Mouse (Mus musculus) gonadal fat pad, adult 2 months (tissue): Measurements from ENCODE around the gene Apc2. TPM values are rescaled to one million over a fixed set of nuclear protein-coding genes. Genes with fewer than 3 reads are reported as not detected.

Experiments
- DNase-seq: peaks from one replicate; pipeline ENCODE4 v3.0.0-alpha.2; 2012; ENCODE audit warnings: low read depth
- polyA plus RNA-seq: library from polyadenylated mRNA; depleted of rRNA; stranded (reverse); fragments of >200 nt; gene quantifications from 2 replicates; pipeline ENCODE4 v1.2.3, GENCODE M21; 2012

Apc2 gene
- polyA plus RNA-seq, 1 experiment, result 1.4 TPM

DNA sequence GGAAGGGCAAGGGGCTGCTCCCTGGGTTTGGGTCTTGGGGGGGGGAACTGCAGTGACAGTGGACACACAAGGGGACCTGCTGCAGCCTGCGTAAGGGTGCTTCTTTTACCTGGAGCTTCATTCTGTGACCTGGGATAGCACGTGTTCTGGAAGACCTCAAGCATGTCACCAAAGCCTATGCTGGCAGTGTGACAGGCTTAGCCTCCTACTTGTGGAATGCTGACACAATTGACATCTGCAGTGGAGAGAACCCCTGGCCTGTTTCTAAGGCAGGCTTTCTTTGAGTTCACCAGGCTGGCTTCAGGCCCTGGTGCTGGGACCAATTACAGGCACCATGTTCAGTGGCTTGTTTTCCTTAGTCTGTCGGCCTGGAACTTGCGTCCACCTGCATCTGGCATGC lies 1.5 kb upstream of the Apc2 start:
- no peak for DNase-seq

DNA sequence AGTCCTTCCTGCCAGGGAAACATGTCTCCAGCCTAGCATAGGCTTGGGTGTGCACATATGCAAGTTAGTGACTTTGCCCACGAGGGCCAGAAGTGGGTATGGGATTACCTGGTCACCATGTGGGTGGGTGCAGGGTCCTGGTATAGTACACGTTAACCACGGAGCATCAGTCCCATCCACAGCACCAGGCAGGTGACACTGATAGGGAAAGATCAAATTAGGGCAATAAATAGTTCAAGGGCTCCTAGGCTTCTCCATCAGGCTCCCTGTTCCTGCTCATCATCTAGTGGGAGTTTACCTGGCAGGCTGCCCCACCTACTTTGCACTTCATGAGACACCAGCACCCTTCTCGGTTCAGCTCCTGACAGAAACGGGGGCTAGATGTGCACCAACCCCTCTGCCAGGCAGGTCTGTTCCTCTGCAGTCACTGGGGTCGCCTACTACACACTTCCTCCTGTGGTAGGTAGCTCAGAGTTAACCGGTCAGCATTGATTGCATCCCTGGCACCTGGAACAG lies 931 bp upstream of the Apc2 start:
- DNase-seq, result no peak

DNA sequence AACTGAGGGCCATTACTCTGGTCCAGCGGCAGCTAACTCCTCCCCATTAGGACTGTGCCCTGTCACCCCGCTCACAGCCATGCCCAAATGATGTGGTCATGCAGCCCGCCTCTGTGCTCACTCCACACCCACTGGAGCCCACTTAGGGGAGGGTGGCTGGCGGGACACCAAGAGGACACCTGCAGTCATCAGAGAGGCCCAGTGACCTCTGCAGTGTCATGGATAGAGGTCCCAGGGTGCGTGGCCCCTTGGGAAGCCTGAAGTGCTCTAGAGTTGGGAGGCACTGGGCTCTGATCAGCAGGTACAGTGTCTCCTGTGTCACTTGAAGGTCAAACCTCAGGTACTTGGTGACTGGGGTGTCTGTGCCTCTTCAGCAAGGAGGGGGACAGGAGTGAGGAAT lies 1.0 kb downstream of the Apc2 start:
- no peak for DNase-seq

DNA sequence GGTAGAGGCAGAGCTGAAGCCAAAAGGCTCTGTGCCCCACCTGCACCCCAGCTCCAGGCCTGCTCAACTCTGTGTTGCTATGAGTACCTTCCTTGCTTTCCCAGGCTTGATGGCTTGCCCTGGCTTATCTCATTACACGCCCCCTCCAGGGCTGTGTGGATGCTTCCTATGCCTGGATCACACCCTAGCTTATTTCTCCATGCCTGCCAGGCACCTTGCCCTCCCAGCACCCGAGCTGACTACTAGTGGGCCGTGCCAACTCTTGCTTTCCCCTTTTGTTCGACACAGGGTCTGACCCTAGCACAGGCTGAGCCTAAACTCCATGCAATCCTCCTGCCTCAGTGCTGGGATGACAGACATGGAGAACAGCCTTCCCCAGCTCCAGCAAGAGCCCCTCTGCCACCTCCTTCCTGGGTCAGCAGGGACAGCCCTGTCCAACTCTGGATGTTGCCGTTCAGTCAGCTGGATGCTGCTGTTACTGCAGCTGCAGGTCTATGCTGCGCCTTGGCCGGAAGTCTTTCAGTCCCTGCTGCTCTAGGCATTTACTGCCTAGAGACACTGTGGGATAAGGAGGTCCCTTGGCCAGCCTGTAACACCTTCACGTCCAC lies 1.9 kb downstream of the Apc2 start:
- DNase-seq, result no peak

DNA sequence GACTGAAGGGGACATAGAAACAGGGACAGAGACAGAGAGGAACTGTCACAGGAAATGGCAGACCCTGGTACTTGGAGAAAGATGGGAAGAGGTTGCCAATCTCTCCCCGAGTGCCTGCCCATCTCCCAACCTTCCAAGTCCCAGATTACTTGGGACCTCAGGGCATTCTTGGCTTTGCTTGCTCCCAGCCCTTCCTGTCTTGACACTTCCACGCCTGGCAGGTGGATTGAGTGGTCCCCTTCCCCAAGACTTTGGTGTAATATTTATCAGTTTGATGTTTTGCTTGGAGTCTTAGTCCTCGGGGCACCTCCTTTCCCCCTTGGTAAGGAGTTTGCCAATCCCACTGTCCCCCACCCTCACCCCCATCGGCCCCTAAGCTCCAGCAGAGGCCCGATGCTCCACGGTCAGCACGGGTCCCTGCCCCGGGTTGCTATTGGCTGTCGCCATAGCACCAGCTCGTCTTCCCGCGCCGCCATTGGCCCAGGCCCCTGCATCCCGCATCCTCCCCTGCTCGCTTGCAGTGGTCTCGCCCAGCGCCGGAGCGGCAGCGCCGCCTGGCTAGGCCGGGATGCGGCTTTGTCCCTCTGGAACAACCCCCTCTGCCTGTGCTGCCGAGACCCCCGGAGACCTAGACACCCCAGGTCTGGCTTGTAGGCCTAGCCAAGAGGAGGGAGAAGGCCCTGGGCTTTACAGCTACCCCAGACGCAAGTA lies 2.9 kb downstream of the Apc2 start:
- DNase-seq, result no peak

DNA sequence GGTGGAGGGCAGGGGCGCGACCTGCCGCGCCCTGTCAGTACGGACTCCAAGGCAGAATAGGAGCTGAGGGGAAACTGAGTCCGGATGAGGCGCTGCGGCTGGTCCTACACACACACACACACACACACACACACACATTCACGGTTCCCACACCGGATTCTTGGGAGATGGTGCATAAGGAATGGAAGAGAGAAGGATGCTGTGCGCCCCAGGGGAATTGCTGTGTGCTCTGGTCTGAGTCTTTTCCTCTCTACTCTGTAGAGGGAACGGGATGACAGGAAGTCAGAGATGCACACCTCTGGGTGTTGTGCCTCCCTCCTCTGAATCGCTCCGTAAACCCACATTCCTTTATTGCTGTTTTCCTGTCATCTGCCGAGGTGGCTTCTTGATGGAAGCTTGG lies 3.5 kb downstream of the Apc2 start:
- DNase-seq, result no peak

DNA sequence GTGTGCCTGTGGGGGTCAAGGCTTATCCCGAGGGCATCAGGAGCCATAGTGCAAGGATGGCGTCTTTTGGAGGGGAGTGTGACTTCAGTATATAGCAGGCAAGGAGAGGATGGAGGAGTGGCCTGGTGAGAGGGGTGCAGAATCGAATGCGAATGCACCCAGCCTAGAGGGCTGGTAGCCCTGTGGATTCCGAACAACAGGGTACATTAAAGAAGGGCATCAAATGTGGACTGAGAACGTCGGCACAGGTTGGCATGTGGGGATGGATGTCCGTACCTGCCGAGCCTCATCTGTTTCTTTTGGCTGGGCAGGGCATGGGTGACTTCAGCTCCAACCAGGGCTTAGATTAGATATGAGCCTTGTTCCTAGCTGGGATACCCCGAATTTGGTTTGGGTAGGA lies 4.0 kb downstream of the Apc2 start:
- no peak for DNase-seq

DNA sequence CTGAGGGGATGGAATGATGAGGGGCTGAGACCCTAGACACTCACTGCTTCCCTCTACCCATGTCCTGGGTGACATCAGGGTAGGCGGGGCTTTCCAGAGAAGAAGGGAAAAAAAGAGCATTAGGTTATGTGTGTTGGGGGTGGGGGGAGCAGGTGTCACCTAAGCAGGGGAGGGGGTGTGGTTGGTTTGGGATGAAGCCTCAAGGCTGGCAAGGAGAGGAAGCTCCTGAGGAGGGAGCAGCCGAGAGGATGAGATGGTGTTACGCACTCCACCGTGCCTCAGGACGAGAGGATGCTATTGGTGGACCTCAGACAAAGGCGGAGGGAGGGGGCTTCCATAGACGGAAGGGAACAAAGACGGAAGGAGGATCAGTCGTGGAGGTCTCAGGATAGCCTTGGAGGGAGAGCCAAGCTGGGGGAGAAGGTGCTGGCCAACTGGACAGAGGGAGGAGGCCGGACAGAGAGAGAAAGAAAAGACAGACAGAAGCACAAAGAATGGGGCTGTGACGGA lies 5.0 kb downstream of the Apc2 start:
- DNase-seq, result no peak

DNA sequence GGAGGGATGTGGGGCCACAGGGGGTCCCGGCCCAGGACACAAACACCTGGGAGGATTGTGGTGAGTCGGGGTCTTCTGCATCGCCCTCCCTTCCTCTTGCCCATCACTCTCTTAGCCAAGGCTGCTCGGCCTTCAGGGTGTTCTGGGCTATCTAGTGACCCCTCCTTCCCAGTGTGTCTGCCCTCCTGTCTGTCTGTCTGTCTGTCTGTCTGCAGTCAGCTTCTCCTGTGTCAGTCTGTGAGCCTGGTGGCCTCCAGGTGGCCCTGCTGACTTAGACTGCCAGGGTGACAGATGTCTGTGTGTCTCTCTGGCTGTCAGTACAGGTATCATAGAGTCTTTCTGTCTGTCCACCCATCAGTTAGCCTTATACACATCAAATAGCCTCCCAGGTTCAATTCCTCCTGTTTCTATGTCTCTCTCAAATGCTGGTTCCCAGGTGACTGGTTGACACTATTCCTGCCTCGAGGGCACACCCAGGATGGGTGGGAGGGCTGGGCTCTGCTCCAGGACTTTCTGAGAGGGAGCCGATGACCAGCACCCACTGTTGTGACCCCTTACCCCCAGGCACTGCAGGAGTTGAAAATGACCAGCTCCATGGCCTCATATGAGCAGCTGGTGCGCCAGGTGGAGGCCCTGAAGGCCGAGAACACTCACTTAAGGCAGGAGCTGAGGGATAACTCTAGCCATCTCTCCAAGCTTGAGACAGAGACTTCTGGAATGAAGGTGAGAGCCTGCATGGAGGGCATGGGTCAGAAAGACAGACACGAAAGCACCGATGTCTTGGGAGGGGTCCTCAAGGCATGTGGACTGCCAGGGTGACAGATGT lies 5.7 kb downstream of the Apc2 start:
- no peak for DNase-seq

DNA sequence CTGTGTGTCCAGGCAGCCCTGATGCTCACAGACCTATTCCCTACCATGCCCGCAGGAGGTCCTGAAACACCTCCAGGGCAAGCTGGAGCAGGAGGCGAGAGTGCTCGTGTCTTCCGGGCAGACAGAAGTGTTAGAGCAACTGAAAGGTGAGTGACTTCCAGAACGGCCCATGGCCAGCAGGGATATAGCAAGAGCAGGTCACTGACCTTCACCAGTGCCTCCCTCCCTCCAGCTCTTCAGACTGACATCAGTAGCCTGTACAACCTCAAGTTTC lies 6.2 kb downstream of the Apc2 start:
- no peak for DNase-seq

DNA sequence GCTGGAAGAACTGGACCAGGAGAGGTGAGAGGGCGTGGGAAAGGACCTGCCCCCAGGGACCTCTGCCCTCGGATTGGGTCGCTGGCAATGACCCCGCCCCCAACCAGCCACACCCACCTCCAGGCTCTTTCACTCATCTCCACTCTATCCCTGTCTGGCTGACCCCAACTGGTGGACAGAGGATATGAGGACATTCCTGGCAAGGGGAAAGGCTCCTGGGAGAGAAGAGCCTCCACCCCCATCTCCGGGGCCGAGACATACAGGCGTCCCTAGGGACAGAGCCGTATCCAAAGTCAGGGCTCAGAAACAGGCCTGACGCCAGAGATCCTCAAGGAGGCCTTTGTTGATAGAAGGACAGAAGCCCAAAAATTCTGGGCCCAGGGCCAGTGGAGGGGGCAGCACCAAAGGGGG lies 6.7 kb downstream of the Apc2 start:
- no peak for DNase-seq

DNA sequence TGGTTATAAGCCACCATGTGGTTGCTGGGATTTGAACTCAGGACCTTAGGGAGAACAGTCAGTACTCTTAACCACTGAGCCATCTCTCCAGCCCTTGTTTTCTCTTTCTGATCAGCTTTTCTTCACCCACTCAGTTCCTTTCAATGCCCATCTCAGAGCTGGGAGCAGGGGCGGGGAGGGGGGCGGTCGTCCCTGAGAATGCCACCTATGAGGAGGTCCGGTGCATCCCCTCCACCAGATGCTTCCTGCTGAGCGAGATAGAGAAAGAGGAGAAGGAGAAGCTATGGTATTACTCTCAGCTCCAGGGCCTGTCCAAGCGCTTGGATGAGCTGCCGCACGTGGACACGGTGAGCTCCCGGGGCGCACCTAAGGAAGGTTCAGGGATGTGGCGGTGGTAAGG lies 8.7 kb downstream of the Apc2 start:
- no peak for DNase-seq

DNA sequence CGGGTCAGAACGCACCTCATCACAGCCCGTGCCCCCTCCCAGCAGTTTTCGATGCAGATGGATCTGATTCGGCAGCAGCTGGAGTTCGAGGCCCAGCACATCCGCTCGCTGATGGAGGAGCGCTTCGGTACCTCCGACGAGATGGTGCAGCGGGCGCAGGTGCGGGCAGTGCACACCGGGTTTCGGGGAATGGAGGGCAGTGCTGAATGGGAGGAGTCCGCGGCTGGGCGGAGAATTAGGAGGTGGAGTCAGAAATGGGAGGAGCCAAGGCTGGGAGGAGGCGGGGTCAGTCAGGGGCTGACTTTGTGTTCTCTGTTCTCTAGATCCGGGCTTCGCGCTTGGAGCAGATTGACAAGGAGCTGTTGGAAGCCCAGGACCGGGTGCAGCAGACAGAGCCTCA lies 9.1 kb downstream of the Apc2 start:
- no peak for DNase-seq

DNA sequence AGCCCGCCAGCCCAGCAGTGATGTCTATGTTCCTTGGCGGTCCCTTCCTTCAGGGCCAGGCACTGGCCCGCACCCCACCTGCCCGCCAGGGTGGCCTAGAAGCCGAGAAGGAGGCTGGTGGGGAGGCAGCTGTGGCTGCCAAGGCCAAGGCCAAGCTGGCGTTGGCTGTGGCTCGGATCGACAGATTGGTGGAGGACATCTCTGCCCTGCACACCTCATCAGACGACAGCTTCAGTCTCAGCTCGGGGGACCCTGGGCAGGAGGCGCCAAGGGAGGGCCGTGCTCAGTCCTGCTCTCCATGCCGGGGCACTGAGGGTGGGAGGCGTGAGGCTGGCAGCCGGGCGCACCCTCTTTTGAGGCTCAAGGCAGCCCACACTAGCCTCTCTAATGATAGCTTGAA lies 15.8 kb downstream of the Apc2 start:
- no peak for DNase-seq

DNA sequence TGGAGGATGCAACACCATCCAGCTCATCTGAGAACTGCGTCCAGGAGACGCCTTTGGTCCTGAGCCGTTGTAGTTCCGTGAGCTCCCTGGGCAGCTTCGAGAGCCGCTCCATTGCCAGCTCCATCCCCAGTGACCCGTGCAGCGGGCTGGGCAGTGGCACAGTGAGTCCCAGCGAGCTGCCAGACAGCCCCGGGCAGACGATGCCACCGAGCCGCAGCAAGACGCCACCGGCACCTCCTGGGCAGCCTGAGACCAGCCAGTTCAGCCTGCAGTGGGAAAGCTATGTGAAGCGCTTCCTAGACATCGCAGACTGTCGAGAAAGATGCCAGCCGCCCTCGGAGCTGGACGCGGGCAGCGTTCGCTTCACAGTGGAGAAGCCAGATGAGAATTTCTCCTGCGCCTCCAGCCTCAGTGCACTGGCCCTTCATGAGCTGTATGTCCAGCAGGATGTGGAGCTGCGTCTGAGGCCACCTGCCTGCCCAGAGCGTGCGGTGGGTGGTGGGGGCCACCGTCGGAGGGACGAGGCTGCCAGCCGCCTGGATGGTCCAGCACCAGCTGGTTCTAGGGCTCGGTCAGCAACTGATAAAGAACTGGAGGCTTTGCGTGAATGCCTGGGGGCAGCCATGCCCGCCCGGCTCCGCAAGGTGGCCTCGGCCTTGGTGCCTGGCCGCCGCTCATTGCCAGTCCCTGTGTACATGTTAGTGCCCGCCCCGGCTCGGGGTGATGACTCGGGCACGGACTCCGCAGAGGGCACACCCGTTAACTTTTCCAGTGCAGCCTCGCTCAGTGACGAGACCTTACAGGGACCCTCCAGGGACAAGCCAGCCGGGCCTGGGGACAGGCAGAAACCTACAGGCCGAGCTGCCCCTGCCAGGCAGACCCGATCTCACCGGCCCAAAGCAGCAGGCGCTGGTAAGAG lies 17.1 kb downstream of the Apc2 start:
- DNase-seq, result no peak

DNA sequence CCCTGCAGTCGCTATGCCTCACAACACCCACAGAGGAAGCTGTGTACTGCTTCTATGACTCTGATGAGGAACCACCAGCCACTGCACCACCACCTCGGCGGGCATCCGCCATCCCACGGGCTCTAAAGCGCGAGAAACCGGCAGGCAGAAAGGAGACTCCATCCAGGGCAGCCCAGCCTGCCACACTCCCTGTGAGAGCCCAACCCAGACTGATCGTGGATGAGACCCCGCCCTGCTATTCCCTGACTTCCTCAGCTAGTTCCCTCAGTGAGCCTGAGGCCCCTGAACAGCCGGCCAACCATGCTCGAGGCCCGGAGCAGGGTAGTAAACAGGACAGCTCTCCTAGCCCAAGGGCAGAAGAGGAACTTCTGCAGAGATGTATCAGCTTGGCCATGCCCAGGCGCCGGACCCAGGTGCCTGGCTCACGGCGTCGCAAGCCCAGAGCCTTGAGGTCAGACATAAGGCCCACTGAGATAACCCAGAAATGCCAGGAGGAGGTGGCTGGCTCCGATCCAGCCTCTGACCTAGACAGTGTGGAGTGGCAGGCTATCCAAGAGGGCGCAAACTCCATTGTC lies 17.9 kb downstream of the Apc2 start:
- DNase-seq, result no peak

DNA sequence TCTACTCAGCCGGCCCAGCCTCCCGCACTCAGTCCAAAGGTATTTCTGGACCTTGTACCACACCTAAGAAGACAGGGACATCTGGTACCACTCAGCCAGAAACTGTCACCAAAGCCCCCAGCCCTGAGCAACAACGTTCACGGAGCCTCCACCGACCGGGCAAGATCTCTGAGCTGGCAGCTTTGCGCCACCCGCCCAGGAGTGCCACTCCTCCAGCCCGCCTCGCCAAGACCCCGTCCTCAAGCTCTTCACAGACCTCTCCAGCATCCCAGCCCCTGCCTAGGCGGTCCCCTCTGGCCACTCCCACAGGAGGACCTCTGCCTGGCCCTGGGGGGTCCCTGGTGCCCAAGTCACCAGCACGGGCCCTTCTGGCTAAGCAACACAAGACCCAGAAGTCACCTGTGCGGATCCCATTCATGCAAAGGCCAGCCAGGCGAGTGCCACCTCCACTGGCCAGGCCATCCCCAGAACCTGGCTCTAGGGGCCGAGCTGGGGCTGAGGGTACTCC lies 18.8 kb downstream of the Apc2 start:
- no peak for DNase-seq

DNA sequence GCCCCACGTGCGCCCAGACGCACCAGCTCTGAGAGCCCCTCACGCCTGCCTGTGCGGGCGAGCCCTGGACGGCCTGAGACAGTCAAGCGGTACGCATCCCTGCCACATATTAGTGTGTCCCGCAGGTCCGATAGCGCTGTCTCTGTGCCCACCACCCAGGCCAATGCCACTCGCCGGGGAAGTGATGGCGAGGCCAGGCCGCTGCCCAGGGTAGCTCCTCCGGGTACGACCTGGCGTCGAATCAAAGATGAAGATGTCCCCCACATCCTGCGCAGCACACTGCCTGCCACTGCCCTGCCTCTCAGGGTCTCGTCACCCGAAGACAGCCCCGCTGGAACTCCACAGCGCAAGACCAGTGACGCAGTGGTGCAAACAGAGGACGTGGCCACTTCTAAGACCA lies 19.5 kb downstream of the Apc2 start:
- DNase-seq, result no peak

DNA sequence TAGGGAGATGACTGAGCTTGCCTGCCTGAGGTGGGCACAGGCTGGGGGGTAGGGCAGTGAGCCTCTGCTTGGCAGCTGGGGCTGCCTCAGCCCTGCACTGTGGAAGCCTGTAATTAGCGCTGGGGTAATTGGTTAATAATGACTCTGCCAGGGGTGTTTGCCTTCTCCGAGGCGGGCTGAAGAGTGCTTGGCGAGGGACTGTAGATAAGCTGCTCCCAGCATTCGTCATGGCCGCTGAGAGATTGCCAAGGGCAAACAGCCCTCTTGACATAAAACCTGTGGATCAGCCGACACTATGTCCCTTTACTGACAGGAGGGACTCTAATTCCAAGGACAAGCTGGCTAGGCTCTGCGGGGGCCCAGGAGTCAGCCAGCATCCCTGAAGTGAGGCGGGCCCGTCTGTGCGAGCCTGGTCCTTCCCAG lies 20.6 kb downstream of the Apc2 start:
- DNase-seq, result no peak

DNA sequence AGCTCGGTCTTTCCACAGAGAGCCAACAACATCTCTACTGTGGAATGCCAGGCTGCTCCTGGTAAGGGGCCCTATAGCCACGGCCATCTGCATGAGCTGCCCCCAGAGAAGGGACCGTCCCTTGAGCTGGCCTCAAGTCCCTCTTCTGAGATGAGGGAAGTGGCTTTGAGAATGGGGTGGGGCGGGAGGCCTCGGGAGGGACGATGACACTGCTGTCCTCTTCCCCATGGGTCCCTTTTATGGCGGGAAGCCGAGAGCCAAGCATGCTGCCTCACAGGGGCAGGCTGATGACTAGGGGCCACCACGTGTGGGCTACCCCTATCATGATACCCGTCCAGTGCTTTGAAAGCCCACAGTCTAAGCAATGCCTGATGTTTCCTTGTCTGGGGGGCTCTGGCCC lies 21.2 kb downstream of the Apc2 start:
- no peak for DNase-seq

DNA sequence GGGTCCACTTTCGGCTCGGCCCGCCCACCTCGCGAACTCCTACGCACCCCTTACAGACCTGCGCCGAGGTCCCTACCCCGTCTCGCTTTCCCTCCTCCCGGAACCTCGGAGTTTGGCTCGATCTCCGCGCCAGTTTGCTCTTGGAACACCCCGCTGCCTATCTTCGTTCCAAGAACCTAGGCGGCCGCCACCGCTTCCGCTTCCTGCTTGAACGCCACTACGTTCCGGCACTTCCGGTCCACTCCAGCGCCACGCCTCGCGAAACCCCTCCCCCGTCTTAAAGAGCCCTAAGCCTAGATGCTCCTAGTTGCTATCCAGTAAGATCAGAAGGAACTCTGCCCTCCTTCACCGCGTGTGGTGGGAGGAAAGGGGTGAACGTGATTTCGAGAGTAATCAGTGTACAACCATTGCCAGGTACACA lies 24.6 kb downstream of the Apc2 start, which contains the start of gene 2310011J03Rik:
TSS of gene 2310011J03Rik (minus strand) at position 198 of the 421 bp plus-strand sequence.
- DNase-seq, result no peak
